Mouse (Mus musculus): ENCODE data around the gene Stoml3.

DNA sequence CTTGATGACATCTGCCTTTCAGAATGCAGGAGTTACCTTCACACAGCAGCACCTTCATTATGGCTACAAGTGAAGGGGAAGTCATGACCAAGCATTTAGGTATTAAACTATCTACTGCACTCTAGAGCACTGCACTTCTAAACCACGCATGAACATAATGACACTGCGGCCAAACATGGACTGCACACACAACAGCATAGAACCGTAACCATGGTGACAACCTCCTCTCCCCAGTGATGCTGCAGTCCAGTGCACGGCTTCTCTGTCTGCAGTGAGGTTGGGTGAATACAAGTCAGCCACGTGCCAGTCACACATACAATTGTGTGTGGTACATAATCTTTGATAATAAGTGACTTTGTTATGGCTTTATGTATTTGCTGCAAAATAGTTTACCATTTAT is 42.9 kb upstream of the Stoml3 start:
- TF ChIP-seq CTCF (IDR thresholded peaks at IDR 0.05; ENCODE audit: extremely low read depth, insufficient read depth, low read length) (no peak), POLR2A (IDR thresholded peaks at IDR 0.05; ENCODE audit: extremely low read depth, insufficient read depth, low read length) (no peak)
